Mouse (Mus musculus) embryo, embryonic 10 days (tissue): ENCODE measurements around the gene Etv4.

Experiments used
- DNase-seq: peaks from one replicate; pipeline ENCODE4 v3.0.0-alpha.2; 2015; ENCODE audit warnings: low spot score

Etv4 gene

DNA sequence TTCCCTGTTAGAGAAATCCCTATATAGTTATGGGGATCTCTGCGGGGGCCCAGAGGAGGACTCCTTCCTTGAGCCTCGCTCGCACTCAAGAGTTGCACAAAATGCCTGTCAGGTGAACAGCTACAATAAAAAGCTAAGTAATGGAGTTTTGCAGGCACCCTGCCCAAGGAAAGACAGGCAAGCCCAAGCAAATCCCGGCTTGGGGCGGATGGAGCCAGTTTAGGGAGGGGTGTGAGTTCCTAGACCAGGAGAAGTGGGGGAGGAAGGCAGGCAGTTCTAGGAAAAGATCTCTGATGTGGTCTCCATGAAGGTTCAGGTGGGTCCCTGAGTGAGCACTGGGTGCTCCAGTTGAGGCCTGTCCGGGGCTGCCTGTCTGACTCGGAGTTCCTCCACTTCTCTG is 1.5 kb upstream of the Etv4 start:
- no peak for DNase-seq

DNA sequence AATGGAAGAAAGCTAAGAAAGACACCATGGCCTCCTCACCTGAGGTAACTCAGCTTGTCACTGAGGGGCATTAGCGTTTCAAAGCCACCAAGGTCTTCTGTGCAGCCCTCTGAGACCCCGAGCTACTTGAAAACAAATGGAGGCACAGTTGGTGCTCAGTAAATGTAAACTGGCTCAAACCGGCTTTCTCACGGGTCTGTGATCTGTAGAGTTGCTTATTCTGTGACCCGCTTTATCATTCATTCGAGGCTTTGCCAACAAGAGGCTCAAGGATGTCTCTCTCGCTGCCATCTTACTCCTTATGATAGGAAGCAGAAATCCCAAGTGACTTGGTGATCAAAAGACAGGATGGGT is 658 bp upstream of the Etv4 start:
- DNase-seq, result peak; percentile 9

DNA sequence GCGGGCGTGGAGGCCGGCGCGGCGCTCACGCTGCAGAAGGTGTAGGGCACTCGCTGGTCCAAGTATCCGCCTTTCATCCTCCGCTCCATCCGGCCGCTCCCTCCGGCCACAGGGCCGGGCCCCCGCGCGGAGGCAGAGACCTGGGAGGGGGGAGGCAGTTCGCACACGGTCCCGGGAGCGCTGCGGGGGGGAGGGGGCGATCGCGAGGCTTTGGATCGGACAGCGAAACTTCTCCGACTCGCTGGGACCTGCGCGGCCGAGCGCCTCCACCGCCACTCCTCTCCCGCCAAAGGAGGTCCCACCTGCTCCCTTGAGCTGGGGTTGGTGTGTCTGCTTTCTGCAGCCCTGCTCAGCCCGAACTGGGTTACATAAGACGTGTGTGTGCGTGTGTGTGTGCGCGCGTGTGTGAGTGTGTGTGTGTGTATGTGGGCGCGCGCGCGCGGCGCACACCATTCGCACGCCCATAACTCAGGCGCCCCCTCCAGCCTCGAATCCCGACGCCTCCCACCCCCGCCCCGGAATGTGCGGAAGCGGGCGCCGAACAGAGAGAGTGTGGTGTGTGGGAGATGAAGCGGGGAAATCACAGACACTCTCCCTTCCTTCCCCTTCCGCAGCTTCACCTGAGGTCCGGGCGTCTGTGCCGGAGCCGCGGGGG is 556 bp downstream of the Etv4 start:
- peak; percentile 55 for DNase-seq

DNA sequence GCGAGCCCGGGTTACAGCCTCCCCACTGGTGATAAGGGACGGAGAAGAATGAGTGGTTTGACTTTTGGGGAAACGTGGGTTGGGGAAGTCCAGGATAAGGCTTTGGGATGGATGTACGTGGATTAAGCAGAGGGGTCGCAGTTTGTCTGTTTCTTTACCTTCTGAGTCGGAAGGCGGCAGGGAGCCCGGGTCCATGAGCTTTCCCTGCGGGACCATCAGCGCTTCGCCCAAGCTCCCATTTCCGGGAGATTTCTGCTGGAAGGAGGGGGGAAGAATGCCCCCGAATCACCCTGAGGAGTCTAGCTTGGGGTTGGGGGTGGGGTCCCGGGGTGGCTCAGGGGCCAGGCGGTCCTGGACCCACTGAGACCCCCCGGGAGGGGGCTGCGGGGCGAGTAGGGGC is 1.1 kb downstream of the Etv4 start:
- peak; percentile 14 for DNase-seq

DNA sequence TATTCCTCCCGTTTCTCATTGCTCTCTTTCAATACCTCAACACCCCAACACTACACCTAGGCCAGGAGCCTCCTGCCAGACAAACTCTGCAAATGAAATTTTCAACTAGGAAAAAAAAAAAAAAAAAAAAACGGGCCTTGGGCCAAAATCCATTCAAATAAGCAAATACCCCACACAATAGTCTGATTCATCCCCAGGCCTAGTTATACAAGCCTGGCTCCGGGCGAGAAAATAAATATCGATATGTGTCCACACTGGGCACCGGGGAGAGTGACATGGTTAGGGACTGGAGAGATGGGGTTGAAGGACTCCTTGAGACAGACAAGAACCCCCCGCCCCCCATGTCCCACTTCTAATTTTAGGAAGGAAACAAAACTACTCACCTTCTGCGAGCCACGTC is 1.6 kb downstream of the Etv4 start:
- no peak for DNase-seq

DNA sequence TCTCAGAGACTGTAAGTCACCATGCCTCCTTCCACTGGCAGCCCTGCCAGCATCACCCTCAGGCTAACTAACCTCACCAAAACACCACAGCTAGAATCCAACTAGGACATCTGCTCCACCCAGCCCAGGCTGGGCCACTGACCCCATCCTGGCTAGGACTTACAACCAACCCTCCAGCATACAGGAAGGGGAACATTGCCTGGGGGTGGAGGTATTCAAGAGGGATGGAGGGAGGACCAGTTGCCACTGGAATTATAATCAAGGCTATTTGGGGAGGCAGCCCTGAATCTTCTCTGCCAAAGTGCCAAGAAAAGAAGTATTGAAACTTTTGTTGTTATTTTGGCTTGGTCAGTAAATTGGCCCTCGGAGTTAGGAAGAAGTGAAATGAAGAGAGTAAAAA is 2.0 kb downstream of the Etv4 start:
- DNase-seq, result no peak

DNA sequence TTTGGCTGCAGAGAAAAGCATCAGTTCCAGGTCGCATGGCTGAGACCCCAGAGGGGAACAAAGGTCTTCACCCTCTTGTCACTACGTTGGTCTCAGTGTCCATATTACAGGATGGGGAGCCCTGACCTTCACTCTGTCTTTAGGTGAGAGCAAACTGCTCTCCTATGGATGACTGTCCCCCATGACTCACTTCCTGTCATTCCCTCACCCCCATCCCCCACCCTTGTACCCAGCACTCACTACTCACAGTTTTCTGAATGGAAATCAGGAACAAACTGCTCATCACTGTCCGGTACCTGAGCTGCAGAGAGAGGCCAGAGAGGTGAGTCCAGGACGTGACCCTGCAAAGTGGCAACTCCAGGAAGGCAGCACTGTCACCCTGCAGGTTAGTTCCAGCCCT is 8.3 kb downstream of the Etv4 start:
- no peak for DNase-seq

DNA sequence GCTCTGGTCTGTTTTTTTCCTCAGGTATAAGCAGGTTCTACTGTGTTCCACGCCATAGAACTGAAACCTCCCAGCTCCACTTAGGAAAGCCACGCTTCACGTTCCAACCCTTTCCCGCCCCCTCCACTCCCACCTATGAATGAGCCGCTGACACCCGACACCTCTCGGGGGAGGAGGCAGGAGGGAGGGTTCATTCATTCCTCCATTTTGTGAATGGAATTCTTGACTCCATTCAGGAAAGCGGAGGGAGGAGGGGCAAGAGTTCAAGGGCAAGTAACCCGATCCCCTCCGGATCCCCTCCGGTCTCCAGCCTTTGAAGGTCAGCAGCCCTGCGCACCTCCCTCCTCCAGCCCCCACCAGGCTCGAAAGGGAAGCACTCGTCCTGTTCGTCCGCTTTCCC is 12.7 kb downstream of the Etv4 start:
- DNase-seq, result peak; percentile 94

DNA sequence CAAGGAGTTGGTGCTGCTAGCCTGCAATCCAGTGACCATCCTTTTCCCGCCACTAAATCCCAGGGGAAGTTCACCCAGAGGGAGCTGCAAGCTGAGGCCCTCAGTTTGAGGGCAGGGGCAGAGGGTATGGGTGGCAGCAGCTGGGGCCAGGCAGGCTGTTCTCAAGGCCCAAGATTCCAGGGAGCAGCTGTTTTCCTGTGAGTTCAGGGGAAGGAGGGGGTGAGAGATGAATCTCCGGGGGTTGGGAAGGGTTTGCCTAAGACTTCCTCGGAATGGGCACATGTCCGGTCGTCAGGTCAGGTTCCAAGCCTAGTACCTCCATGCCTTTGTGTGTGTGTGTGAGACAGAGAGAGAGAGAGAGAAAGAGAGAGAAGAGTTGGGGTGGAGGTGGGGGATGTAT is 13.1 kb downstream of the Etv4 start:
- DNase-seq, result no peak

DNA sequence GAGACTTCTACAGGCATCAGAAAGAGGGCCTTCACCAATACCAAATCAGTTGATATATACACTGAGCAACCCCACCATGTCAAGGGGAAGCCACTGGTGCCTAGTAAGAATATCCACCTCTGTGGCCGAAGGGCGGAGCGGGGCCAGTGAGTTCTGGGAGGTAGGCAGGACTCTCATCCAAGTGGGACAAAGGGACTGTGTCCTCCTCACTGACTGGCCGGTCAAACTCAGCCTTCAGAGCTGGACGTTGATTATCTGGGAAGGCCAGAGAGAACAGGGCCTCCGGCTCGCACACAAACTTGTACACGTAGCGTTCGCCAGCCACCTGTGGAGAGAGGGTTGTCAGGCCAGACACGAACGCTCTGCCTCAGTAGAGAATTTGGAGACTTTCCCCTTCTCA is 14.9 kb downstream of the Etv4 start:
- no peak for DNase-seq

DNA sequence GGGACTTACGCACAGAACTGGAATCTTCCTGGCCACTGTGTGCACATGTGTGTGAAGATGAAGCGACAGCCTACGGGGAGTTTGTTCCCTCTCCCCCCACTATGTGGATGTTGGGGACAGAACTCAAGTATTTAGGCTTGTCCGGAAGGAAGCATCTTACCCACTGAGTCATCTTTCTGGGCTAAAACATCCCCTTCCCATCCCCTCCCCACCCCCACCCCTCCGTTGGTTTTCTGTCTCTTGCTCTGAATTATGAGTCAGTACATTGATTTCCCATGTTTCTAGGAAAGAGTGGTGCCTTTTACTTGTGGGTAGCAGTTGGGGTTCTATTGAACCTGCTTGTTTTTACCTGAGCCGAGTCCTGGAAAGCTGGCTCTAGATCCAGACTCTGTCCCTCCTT is 16.4 kb downstream of the Etv4 start:
- no peak for DNase-seq

DNA sequence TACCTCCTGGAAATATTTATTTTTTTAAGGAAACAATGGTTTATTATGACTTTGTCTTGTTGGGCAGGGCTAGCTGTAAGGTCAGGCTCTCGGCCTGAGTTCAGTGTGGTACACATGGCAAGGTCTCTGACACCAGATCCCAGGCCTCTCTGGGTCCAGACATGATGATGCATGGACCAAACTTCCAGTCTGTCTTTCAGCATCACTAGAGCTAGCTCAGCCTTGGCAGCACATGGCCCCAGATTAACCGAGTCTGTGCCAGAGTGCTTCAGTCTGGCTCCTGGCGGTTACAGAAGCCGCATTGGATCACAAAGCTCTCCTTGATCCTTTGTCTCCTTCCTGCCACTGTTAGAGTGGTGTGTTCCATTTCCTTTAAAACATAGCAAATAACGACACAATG is 17.8 kb downstream of the Etv4 start:
- no peak for DNase-seq

DNA sequence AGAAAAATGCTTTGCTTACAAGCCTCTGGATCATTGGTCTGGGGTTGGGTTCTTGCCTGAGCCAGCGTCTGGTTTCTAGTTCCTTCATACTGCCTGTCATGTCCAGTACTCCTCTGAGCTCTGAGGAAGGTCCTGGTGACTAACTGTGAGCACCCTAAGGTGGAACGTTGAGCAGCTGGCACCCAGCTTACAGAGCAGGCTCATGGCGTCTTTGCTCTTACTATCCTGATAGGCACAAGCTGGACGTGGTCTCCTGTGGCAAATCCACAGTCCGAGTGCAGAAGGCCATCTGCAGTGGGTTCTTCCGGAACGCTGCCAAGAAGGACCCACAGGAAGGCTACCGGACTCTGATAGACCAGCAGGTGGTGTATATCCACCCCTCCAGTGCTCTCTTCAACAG is 20.6 kb downstream of the Etv4 start:
- no peak for DNase-seq

DNA sequence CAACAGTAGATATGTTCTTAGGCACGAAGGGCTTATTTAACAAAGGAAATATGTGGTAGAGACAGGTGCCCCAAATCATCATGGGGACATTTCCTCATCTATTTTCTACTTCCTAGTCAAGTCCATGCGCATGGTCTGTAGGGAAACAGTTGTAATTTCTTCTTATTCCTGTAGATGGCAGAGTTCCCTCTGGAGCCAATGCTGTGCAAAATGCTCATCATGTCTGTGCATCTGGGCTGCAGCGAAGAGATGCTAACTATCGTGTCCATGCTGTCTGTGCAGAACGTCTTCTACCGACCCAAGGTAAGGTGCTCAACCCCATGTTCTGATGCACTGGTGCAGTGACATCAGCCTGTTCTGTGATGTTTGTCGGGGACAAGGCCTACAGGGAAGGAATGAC is 21.4 kb downstream of the Etv4 start:
- DNase-seq, result peak; percentile 76

DNA sequence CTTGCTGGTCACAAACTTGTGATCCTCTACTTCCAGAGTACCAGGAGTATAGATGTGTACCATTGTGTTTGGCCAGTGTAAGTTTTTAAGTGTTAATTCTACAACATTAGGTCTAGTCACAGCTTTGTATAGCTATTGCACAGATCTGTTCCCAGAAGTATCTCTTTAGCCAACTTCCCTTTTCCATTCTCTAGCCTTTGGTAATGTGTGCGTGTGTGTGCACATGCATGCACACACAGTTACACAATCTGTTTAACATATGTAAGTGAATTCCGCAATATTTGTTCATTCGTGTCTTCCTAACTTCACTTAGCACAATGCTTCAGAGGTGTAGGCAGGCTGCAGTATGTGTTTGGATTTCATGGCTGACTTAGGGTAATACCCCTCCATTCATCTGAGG is 25.6 kb downstream of the Etv4 start:
- DNase-seq, result no peak

DNA sequence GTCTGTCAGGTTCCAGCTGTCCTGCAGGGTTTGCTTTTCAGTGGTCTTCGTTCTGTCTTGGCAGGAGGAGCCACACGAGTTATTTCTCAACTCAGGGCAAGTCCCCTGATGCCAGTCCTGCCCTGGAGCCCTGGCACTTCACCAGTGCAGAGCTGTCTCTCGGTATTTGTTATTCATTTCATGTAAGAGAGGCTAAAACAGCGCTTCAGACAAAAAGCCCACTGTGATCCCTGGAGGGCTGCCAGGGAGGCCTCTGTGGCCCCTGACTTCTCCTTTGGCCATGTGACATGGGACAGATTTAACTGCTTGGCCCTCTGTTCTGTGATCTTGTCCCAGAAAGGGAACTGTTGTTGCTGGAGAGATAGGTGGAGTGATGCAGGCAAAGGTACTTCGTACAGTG is 26.7 kb downstream of the Etv4 start:
- DNase-seq, result no peak

DNA sequence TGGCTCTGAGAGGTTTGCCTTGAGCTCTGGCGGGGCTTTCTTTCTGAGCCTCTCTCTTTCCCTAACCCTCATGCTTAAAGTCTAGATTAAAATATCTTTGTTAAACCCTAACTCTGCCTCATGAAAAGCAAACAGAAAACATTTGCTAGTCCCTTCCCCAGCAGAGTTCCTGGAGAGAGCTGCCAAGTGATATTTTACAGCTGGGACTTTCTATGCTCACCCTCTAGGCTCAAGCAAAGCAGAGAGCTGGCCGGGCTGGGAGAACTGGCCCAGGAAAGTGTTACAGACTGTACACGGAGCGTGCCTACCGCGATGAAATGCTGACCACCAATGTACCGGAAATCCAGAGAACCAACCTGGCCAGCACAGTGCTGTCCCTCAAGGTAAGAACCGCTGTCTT is 27.8 kb downstream of the Etv4 start:
- no peak for DNase-seq

DNA sequence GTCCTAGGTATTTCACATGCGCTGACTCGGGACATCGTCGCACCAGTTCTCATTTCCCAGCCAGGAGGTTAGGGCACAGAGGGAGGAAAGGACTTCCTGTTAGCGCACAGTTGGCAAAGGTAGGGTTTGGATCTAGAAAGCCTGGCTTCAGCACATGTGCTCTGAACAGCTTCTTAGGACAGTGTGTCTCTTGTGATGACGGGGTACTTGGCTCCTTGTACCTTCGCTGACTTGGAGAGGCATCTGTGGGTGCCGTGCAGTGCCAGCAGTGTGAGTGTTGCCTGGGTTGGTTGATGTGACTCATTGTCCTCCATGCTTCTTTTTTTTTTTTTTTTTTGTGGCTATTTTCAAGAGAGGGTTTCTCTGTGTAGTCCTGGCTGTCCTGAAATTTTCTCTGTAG is 28.6 kb downstream of the Etv4 start:
- DNase-seq, result no peak

DNA sequence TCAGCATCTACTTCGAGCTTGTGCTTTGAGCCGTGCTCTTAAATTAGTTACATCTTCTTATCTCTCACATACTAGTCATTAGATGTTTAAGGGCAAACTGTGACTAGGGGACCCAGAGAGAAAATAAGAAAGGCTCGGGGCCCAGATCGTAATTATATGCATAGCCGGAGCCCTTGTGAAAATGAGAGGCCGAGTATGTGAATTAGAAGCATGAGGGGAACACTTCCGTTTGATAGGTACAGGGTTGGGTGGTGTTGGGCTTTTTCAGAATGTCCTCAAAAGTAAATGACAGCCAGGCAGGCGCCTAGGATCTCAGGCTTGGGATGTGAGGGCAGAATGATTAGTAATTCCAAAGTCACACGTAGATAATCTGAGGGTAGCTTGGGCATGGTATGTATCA is 51.6 kb downstream of the Etv4 start:
- DNase-seq, result no peak

DNA sequence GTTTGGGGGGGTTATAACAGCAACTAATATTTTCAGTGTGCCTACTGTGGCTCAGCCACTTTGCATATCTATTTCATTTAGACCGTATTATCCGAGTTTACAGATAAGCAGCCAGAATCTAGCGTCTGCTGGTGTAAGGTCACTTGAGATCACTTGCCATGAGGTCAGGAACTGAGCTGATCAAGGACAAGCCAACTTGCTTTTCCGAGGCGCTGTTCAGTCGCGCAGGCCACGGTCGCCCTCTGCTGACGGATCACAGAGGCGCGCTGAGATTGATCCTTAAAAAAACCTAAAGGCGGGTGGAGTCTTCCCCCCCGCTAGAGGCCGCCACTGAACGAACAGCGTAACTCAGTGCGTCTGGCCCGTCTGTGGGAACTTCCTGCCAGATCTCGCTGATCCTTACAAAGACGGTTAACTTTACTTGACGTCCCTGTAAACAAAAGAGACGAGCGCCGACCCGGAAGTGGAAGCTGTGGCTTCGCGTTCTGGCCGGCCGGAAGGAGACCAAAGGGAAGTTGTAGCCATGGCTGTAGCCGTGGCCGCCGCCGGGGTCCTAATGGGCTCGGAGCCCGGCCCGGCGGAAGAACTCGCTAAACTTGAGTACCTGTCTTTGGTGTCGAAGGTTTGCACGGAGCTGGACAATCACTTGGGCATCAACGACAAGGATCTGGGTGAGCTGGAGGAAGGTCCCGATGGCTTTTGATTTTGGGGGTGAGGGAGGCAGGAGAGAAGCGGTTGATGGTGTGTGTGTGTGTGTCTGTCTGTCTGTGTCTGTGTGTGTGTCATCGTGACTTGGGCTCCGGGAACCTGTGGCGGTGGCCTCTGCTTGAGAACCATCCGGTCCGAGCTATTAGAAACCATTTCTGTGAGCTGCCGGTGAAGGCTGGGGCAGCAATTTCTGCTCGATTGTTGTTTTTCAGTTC is 52.4 kb downstream of the Etv4 start, which contains the start of gene Dhx8:
Dhx8 (plus strand) TSS at position 402 of the 923 bp plus-strand sequence.
- DNase-seq, result peak; percentile 97

DNA sequence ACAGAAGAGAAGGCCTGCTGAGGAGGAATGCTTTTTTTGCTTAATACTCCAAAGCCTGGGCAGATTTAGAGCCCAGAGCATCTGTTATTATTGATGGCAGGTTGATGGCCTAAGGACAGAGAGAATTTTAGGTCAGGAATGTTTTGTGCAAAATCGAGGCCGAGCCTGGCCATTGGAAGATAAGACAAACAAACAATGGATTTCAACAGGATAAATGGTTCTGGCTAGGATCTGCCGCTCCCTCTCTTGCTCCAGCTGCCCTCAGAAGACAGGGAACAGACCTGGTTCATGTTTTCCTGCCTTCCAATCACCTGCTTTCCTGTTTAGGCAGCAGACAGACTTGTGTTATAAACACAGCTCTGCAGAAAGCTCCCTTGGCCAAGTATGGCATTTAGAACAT is 55.9 kb downstream of the Etv4 start:
- DNase-seq, result peak; percentile 13

DNA sequence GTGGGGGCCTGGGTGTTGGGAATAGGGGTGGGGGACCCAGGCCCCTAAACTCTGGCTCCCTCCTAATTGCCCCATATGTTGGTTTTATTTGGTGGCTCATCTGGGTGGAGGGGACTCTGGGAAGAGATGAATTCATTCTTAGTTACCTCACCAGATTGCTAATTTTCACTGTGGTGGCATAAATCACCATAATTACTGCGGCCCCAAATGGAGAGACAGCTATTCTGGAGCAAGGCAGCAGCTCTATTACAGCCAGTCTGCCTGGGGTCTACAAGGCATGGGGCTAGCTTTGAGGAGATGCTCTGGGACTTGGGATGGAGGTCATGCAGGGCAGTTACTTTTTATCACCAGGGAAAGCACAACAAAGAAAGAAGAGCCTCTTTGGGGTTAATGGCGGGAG is 58.4 kb downstream of the Etv4 start:
- DNase-seq, result peak; percentile 29

DNA sequence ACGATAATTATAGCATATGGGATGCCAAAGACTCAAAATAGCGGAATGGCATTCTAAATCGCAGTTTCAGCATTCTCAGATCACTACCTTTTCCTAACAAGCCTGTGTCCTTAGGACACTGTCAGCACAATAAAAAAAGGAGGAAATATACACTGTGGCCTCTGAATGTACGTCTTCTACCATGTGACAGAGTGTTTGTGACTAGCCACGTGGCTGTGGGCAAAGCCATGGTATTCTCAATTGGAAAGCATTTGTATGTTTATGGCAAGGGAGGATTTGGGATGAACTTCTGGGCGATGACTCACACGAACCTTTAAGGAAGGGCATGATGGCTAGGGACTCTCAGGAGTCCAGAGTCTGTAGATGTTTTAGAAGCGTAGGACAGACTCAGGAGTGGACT is 60.1 kb downstream of the Etv4 start:
- no peak for DNase-seq
